Mouse (Mus musculus) kidney, postnatal 25 days (tissue): Measurements from ENCODE around the gene Nkpd1.

Experiments
- DNase-seq, 2 experiments: peaks; one replicate each; pipeline ENCODE4 v3.0.0; 2021; ENCODE audit warnings: mixed read lengths in 2 of 2

Gene Nkpd1

GRCm38 (mm10) chr7:19547344-19547969 lies 29.8 kb downstream of the Nkpd1 start:
- DNase-seq = no peak

GRCm38 (mm10) chr7:19549394-19549793 lies 31.8 kb downstream of the Nkpd1 start:
- no peak for DNase-seq

- no peak for DNase-seq
These were observed 34.0 kb downstream of the Nkpd1 start for GRCm38 (mm10) chr7:19551634-19552033.

- DNase-seq = no peak
These were observed 34.8 kb downstream of the Nkpd1 start for GRCm38 (mm10) chr7:19552443-19552842.

GRCm38 (mm10) chr7:19554168-19554567 lies 36.5 kb downstream of the Nkpd1 start:
- no peak for DNase-seq

GRCm38 (mm10) chr7:19557086-19557485 lies 39.4 kb downstream of the Nkpd1 start:
- DNase-seq = peak; percentile 60 to 81

- DNase-seq = peak in 1 of 2 experiments; percentile 62
These were observed 40.6 kb downstream of the Nkpd1 start for GRCm38 (mm10) chr7:19557982-19558900.

- no peak for DNase-seq
These were observed 41.3 kb downstream of the Nkpd1 start for GRCm38 (mm10) chr7:19558965-19559364.

GRCm38 (mm10) chr7:19560491-19561260 lies 43.0 kb downstream of the Nkpd1 start:
- peak; percentile 18 to 62 for DNase-seq

GRCm38 (mm10) chr7:19561431-19561764 lies 43.8 kb downstream of the Nkpd1 start:
- DNase-seq = peak; percentile 44 to 58

GRCm38 (mm10) chr7:19561765-19562642 lies 44.4 kb downstream of the Nkpd1 start:
- DNase-seq = peak; percentile 95

- peak; percentile 62 to 78 for DNase-seq
These were observed 45.2 kb downstream of the Nkpd1 start, which contains the start of gene Ppp1r37 for GRCm38 (mm10) chr7:19562643-19563410. TSS of gene Ppp1r37 (minus strand) at chr7:19563076.

- DNase-seq = no peak
These were observed 46.2 kb downstream of the Nkpd1 start for GRCm38 (mm10) chr7:19563884-19564283.

GRCm38 (mm10) chr7:19564455-19564854 lies 46.8 kb downstream of the Nkpd1 start:
- DNase-seq = peak in 1 of 2 experiments; percentile 31

GRCm38 (mm10) chr7:19565803-19566202 lies 48.2 kb downstream of the Nkpd1 start:
- DNase-seq = peak in 1 of 2 experiments; percentile 17

- DNase-seq = peak; percentile 68 to 86
These were observed 49.8 kb downstream of the Nkpd1 start for GRCm38 (mm10) chr7:19567426-19567825.

GRCm38 (mm10) chr7:19569647-19570046 lies 52.0 kb downstream of the Nkpd1 start:
- DNase-seq = no peak

GRCm38 (mm10) chr7:19572926-19573775 lies 55.5 kb downstream of the Nkpd1 start:
- DNase-seq = peak; percentile 82 to 91

GRCm38 (mm10) chr7:19573776-19574140 lies 56.1 kb downstream of the Nkpd1 start:
- no peak for DNase-seq
